Mouse (Mus musculus): Measurements from ENCODE around the gene Sema4b. TPM values are rescaled to one million over a fixed set of nuclear protein-coding genes. Genes with fewer than 3 reads are reported as not detected.

Gene Sema4b
- total RNA-seq, 2 experiments from 2014 or later: 10.1 to 10.5 TPM

- peak; percentile 98 for ATAC-seq (ENCODE audit: poor library complexity, severe bottlenecking)
Observed at GRCm38 (mm10) chr7:80260625-80261371, 74.2 kb downstream of the Sema4b start, which contains the start of gene Ngrn. Gene Ngrn (plus strand): TSS chr7:80261215.

GRCm38 (mm10) chr7:80261372-80261990 lies 74.8 kb downstream of the Sema4b start:
- no peak; the same call in none of the 2 replicates for ATAC-seq (ENCODE audit: poor library complexity, severe bottlenecking)

- ATAC-seq (ENCODE audit: poor library complexity, severe bottlenecking): no peak
Observed at GRCm38 (mm10) chr7:80264606-80265005, 78.0 kb downstream of the Sema4b start.

- no peak for ATAC-seq (ENCODE audit: poor library complexity, severe bottlenecking)
Observed at GRCm38 (mm10) chr7:80267764-80268163, 81.1 kb downstream of the Sema4b start.

- peak; percentile 98 for ATAC-seq (ENCODE audit: poor library complexity, severe bottlenecking)
Observed at GRCm38 (mm10) chr7:80268897-80269750, 82.5 kb downstream of the Sema4b start, which contains the start of gene Vps33b. Gene Vps33b (plus strand): TSS chr7:80269649.

- ATAC-seq (ENCODE audit: poor library complexity, severe bottlenecking): peak; percentile 27; the same call in 1 of the 2 replicates
Observed at GRCm38 (mm10) chr7:80269751-80270255, 83.2 kb downstream of the Sema4b start.

GRCm38 (mm10) chr7:80273456-80273855 lies 86.8 kb downstream of the Sema4b start:
- ATAC-seq (ENCODE audit: poor library complexity, severe bottlenecking): no peak

Other genes starting within 250 kb of the Sema4b start
- 59.1 and 66.2 TPM in 2 replicates for gene Zfp710, start 162.0 kb upstream of the Sema4b start, total RNA-seq (2015)
- gene Zfp710, start 162.0 kb upstream of the Sema4b start, total RNA-seq (2017): 73.8 and 90.1 TPM in 2 replicates
- 74.9 and 77.7 TPM in 2 replicates for gene Idh2, start 71.4 kb upstream of the Sema4b start, total RNA-seq (2015)
- gene Idh2, start 71.4 kb upstream of the Sema4b start, total RNA-seq (2017): 85.5 and 90.4 TPM in 2 replicates
- 107 and 134 TPM in 2 replicates for gene Cib1, start 46.0 kb downstream of the Sema4b start, total RNA-seq (2015)
- gene Cib1, start 46.0 kb downstream of the Sema4b start, total RNA-seq (2017): 86.5 and 98.1 TPM in 2 replicates
- 5.2 and 5.4 TPM in 2 replicates for gene Gdpgp1, start 46.0 kb downstream of the Sema4b start, total RNA-seq (2015)
- 1.9 and 2.7 TPM in 2 replicates for gene Gdpgp1, start 46.0 kb downstream of the Sema4b start, total RNA-seq (2017)
- 0.07 TPM in 1 of 2 replicates, not detected in the other for gene Ttll13, start 59.5 kb downstream of the Sema4b start, total RNA-seq (2015)
- 0.12 TPM in 1 of 2 replicates, not detected in the other for gene Ttll13, start 59.5 kb downstream of the Sema4b start, total RNA-seq (2017)
- gene Ngrn, start 74.4 kb downstream of the Sema4b start, total RNA-seq (2015): 24.8 and 28.1 TPM in 2 replicates
- gene Ngrn, start 74.4 kb downstream of the Sema4b start, total RNA-seq (2017): 21.4 and 21.8 TPM in 2 replicates
- gene Vps33b, start 82.8 kb downstream of the Sema4b start, total RNA-seq (2015): 15.1 and 31.9 TPM in 2 replicates
- gene Vps33b, start 82.8 kb downstream of the Sema4b start, total RNA-seq (2017): 23.1 and 29.8 TPM in 2 replicates
- 151 and 153 TPM in 2 replicates for gene Prc1, start 107.6 kb downstream of the Sema4b start, total RNA-seq (2015)
- gene Prc1, start 107.6 kb downstream of the Sema4b start, total RNA-seq (2017): 210 and 224 TPM in 2 replicates
- 2.6 and 4.2 TPM in 2 replicates for gene Rccd1, start 137.6 kb downstream of the Sema4b start, total RNA-seq (2015)
- gene Rccd1, start 137.6 kb downstream of the Sema4b start, total RNA-seq (2017): 7.3 and 10.3 TPM in 2 replicates
- gene Unc45a, start 154.2 kb downstream of the Sema4b start, total RNA-seq (2015): 4.1 and 4.7 TPM in 2 replicates
- 7.2 and 13.0 TPM in 2 replicates for gene Unc45a, start 154.2 kb downstream of the Sema4b start, total RNA-seq (2017)
- 6.7 and 8.5 TPM in 2 replicates for gene Hddc3, start 156.3 kb downstream of the Sema4b start, total RNA-seq (2015)
- gene Hddc3, start 156.3 kb downstream of the Sema4b start, total RNA-seq (2017): 6.1 and 11.1 TPM in 2 replicates
- gene Man2a2, start 184.5 kb downstream of the Sema4b start, total RNA-seq (2015): 23.3 and 25.3 TPM in 2 replicates
- 27.8 and 39.5 TPM in 2 replicates for gene Man2a2, start 184.5 kb downstream of the Sema4b start, total RNA-seq (2017)
- 260 and 265 TPM in 2 replicates for gene Fes, start 201.1 kb downstream of the Sema4b start, total RNA-seq (2015)
- 252 and 267 TPM in 2 replicates for gene Fes, start 201.1 kb downstream of the Sema4b start, total RNA-seq (2017)
- gene Furin, start 218.6 kb downstream of the Sema4b start, total RNA-seq (2015): 28.0 and 34.1 TPM in 2 replicates
- gene Furin, start 218.6 kb downstream of the Sema4b start, total RNA-seq (2017): 13.8 and 21.3 TPM in 2 replicates